Mouse (Mus musculus) hindbrain, embryonic 12.5 days (tissue): ENCODE measurements at regions not wholly inside any gene's neighbourhood (a gene's known extent, or its start where the extent isn't known, plus 50 kb on each side); places are given as distances from the start of the nearest gene placed in this dataset.
A peak's percentile ranks its signal among the peaks of the same experiment; 100 is the strongest.

Experiments
- ATAC-seq: fragments of 200-750 bp; cut with Nextera tagmentation; 2 replicates; pipeline ENCODE4 v1.8.0; 2017; ENCODE audit warnings: moderate TSS enrichment; ENCODE audit not compliant: low FRiP score
- H3K27ac ChIP-seq: fragments of 300-500 bp; sonication (generic); 2 replicates; pipeline ENCODE4 v1.5.1; 2016; ENCODE audit warnings: mild to moderate bottlenecking
- H3K27me3 ChIP-seq: fragments of 300-500 bp; sonication (generic); 2 replicates; pipeline ENCODE4 v1.6.1; 2016; ENCODE audit warnings: mild to moderate bottlenecking
- H3K36me3 ChIP-seq: fragments of 300-500 bp; sonication (generic); 2 replicates; pipeline ENCODE4 v1.6.1; 2016; ENCODE audit warnings: mild to moderate bottlenecking
- H3K4me1 ChIP-seq: fragments of 300-500 bp; sonication (generic); 2 replicates; pipeline ENCODE4 v1.6.1; 2016
- H3K4me2 ChIP-seq: fragments of 300-500 bp; sonication (generic); replicated peaks from 2 replicates; pipeline ENCODE4 v1.6.1; 2016; ENCODE audit warnings: mild to moderate bottlenecking
- H3K4me3 ChIP-seq: fragments of 300-500 bp; sonication (generic); 2 replicates; pipeline ENCODE4 v1.5.1; 2016; ENCODE audit warnings: mild to moderate bottlenecking
- H3K9ac ChIP-seq: fragments of 300-500 bp; sonication (generic); 2 replicates; pipeline ENCODE4 v1.6.1; 2016; ENCODE audit warnings: mild to moderate bottlenecking, moderate library complexity
- H3K9me3 ChIP-seq: fragments of 300-500 bp; sonication (generic); replicated peaks from 2 replicates; pipeline ENCODE4 v1.6.1; 2016; ENCODE audit warnings: mild to moderate bottlenecking
- WGBS: fragments of 180-500 bp; shearing (Covaris S2); methylation state at CpG from one replicate; pipeline ENCODE4 v1.1.7; 2016; 5-methylcytosine and 5-hydroxymethylcytosine counted together

GRCm38 (mm10) chr1:128914811-128915210 is 322.7 kb upstream of the Cxcr4 start:
- 82% methylated on average over 1 of the region's 1 CpGs for WGBS
- Histone ChIP-seq H3K4me3 (no peak overlapping the region), H3K9ac (no peak overlapping the region), H3K36me3 (no peaks in the 10 kb centered on the region), H3K4me2 (no peak overlapping the region), H3K27ac (no peak overlapping the region), H3K9me3 (no peaks in the 10 kb centered on the region), H3K27me3 (no peaks in the 10 kb centered on the region), H3K4me1 (peaks cover 7% of the 10 kb centered on the region; the same call in 1 of the 2 replicates)
- ATAC-seq = no peak

GRCm38 (mm10) chr1:128912532-128912931 is 320.4 kb upstream of the Cxcr4 start:
- H3K4me2 ChIP-seq = no peak overlapping the region
- no peaks in the 10 kb centered on the region for H3K9me3 ChIP-seq
- no peaks in the 10 kb centered on the region for H3K36me3 ChIP-seq
- H3K4me1 ChIP-seq = peaks cover 7% of the 10 kb centered on the region; the same call in 1 of the 2 replicates
- no peak overlapping the region for H3K27ac ChIP-seq
- no peak overlapping the region for H3K4me3 ChIP-seq
- no peaks in the 10 kb centered on the region for H3K27me3 ChIP-seq
- no peak for ATAC-seq
- no peak overlapping the region for H3K9ac ChIP-seq

- Histone ChIP-seq H3K27me3 (no peaks in the 10 kb centered on the region), H3K4me1 (peaks cover 3% of the 10 kb centered on the region; the same call in 1 of the 2 replicates), H3K27ac (no peak overlapping the region), H3K4me2 (no peak overlapping the region), H3K9ac (no peak overlapping the region), H3K9me3 (no peaks in the 10 kb centered on the region), H3K4me3 (no peak overlapping the region), H3K36me3 (no peaks in the 10 kb centered on the region)
- ATAC-seq = no peak
- 93% methylated on average over 2 of the region's 2 CpGs for WGBS
These were observed 315.5 kb upstream of the Cxcr4 start for GRCm38 (mm10) chr1:128907566-128907965.

GRCm38 (mm10) chr1:128898025-128898424 is 305.9 kb upstream of the Cxcr4 start:
- Histone ChIP-seq H3K27ac (no peak overlapping the region), H3K9ac (no peak overlapping the region), H3K9me3 (no peaks in the 10 kb centered on the region), H3K36me3 (no peaks in the 10 kb centered on the region), H3K4me3 (no peak overlapping the region), H3K4me2 (no peak overlapping the region), H3K27me3 (no peaks in the 10 kb centered on the region), H3K4me1 (no peaks in the 10 kb centered on the region)
- no peak for ATAC-seq
- WGBS = 65% methylated on average over 8 of the region's 8 CpGs

- no peak overlapping the region for H3K27ac ChIP-seq
- H3K4me3 ChIP-seq = no peak overlapping the region
- no peaks in the 10 kb centered on the region for H3K9me3 ChIP-seq
- 90% methylated on average over 5 of the region's 5 CpGs for WGBS
- no peaks in the 10 kb centered on the region for H3K27me3 ChIP-seq
- no peak overlapping the region for H3K4me2 ChIP-seq
- no peaks in the 10 kb centered on the region for H3K4me1 ChIP-seq
- H3K9ac ChIP-seq = no peak overlapping the region
- H3K36me3 ChIP-seq = no peaks in the 10 kb centered on the region
- no peak for ATAC-seq
These were observed 302.5 kb upstream of the Cxcr4 start for GRCm38 (mm10) chr1:128894546-128894945.

- H3K27me3 ChIP-seq = no peaks in the 10 kb centered on the region
- no peaks in the 10 kb centered on the region for H3K9me3 ChIP-seq
- no peaks in the 10 kb centered on the region for H3K36me3 ChIP-seq
- no peak overlapping the region for H3K4me3 ChIP-seq
- H3K4me1 ChIP-seq = no peaks in the 10 kb centered on the region
- no peak for ATAC-seq
- no peak overlapping the region for H3K4me2 ChIP-seq
- no peak overlapping the region for H3K27ac ChIP-seq
- no peak overlapping the region for H3K9ac ChIP-seq
These were observed 286.2 kb upstream of the Cxcr4 start for GRCm38 (mm10) chr1:128878291-128878690.

- H3K4me2 ChIP-seq = no peak overlapping the region
- no peak overlapping the region for H3K4me3 ChIP-seq
- H3K36me3 ChIP-seq = no peaks in the 10 kb centered on the region
- ATAC-seq = peak; percentile 48; the same call in 1 of the 2 replicates
- no peaks in the 10 kb centered on the region for H3K27me3 ChIP-seq
- H3K4me1 ChIP-seq = no peaks in the 10 kb centered on the region
- no peak overlapping the region for H3K27ac ChIP-seq
- WGBS = 10% methylated on average over 8 of the region's 8 CpGs
- H3K9me3 ChIP-seq = no peaks in the 10 kb centered on the region
- H3K9ac ChIP-seq = no peak overlapping the region
These were observed 283.2 kb upstream of the Cxcr4 start for GRCm38 (mm10) chr1:128875289-128875688.

GRCm38 (mm10) chr1:128874190-128874589 is 282.1 kb upstream of the Cxcr4 start:
- Histone ChIP-seq H3K4me2 (no peak overlapping the region), H3K27me3 (no peaks in the 10 kb centered on the region), H3K9me3 (no peaks in the 10 kb centered on the region), H3K27ac (no peak overlapping the region), H3K4me3 (no peak overlapping the region), H3K36me3 (no peaks in the 10 kb centered on the region), H3K9ac (no peak overlapping the region), H3K4me1 (no peaks in the 10 kb centered on the region)
- no peak for ATAC-seq
- 88% methylated on average over 11 of the region's 11 CpGs for WGBS

GRCm38 (mm10) chr1:128868761-128869160 is 276.7 kb upstream of the Cxcr4 start:
- ATAC-seq = no peak
- H3K27ac ChIP-seq = no peak overlapping the region
- 79% methylated on average over 3 of the region's 3 CpGs for WGBS

GRCm38 (mm10) chr1:128860537-128860936 is 268.4 kb upstream of the Cxcr4 start:
- Histone ChIP-seq H3K27ac (no peak overlapping the region), H3K4me1 (peaks cover 10% of the 10 kb centered on the region), H3K9ac (no peak overlapping the region), H3K4me2 (no peak overlapping the region), H3K4me3 (no peak overlapping the region), H3K27me3 (no peaks in the 10 kb centered on the region), H3K36me3 (no peaks in the 10 kb centered on the region), H3K9me3 (no peaks in the 10 kb centered on the region)
- ATAC-seq = peak; percentile 38; the same call in 1 of the 2 replicates
- 25% methylated on average over 1 of the region's 1 CpGs for WGBS

More at GRCm38 (mm10) chr1:128868761-128869160, 276.7 kb upstream of the Cxcr4 start:
- Histone ChIP-seq H3K36me3 (no peaks in the 10 kb centered on the region), H3K4me1 (no peaks in the 10 kb centered on the region), H3K9me3 (no peaks in the 10 kb centered on the region), H3K4me3 (no peak overlapping the region), H3K27me3 (no peaks in the 10 kb centered on the region), H3K9ac (no peak overlapping the region), H3K4me2 (no peak overlapping the region)

- H3K4me2 ChIP-seq = no peak overlapping the region
- no peak overlapping the region for H3K27ac ChIP-seq
- ATAC-seq = peak; percentile 78
These were observed 268.0 kb upstream of the Cxcr4 start for GRCm38 (mm10) chr1:128860094-128860493.

GRCm38 (mm10) chr1:128858661-128859060 is 266.6 kb upstream of the Cxcr4 start:
- Histone ChIP-seq H3K27ac (no peak overlapping the region), H3K27me3 (no peaks in the 10 kb centered on the region), H3K4me1 (peaks cover 10% of the 10 kb centered on the region), H3K9ac (no peak overlapping the region), H3K9me3 (no peaks in the 10 kb centered on the region), H3K4me3 (no peak overlapping the region), H3K4me2 (no peak overlapping the region), H3K36me3 (no peaks in the 10 kb centered on the region)
- no peak for ATAC-seq
- WGBS = 86% methylated on average over 2 of the region's 2 CpGs

More at GRCm38 (mm10) chr1:128860094-128860493, 268.0 kb upstream of the Cxcr4 start:
- Histone ChIP-seq H3K4me1 (peaks cover 10% of the 10 kb centered on the region), H3K9ac (no peak overlapping the region), H3K36me3 (no peaks in the 10 kb centered on the region), H3K27me3 (no peaks in the 10 kb centered on the region), H3K4me3 (no peak overlapping the region), H3K9me3 (no peaks in the 10 kb centered on the region)
- 14% methylated on average over 7 of the region's 7 CpGs for WGBS

- Histone ChIP-seq H3K4me1 (peaks cover 10% of the 10 kb centered on the region), H3K27me3 (no peaks in the 10 kb centered on the region), H3K9ac (no peak overlapping the region), H3K4me2 (no peak overlapping the region), H3K27ac (no peak overlapping the region), H3K36me3 (no peaks in the 10 kb centered on the region), H3K4me3 (no peak overlapping the region), H3K9me3 (no peaks in the 10 kb centered on the region)
- peak; percentile 20; the same call in 1 of the 2 replicates for ATAC-seq
- WGBS = 43% methylated on average over 2 of the region's 2 CpGs
These were observed 264.8 kb upstream of the Cxcr4 start for GRCm38 (mm10) chr1:128856933-128857332.
